Mouse (Mus musculus) gastrocnemius, postnatal 36 days (tissue): ENCODE data around the gene Gm5773. TPM values are rescaled to one million over a fixed set of nuclear protein-coding genes. Genes with fewer than 3 reads are reported as not detected.
"Not testable (repeated sequence)": the region's sequence is repeated elsewhere in the genome, so short reads cannot be mapped to it uniquely, and the experiment has no call there.

Experiments
- DNase-seq, 2 experiments: peaks; one replicate each; pipeline ENCODE4 v3.0.0; 2022
- intact Hi-C: fragments of 180-260 bp; cut with DNase I; formaldehyde crosslinking; loops from one replicate; pipeline ENCODE4 v1.15.1; 2025
- long read RNA-seq, 2 experiments: library from polyadenylated mRNA; stranded (forward); transcript quantifications; one replicate each; pipeline ENCODE4 v2.0.0; 2021
- total RNA-seq, 2 experiments: library from RNA; stranded (reverse); gene quantifications; 2 replicates each; pipeline ENCODE4 v1.2.3; 2021

Gene Gm5773
- total RNA-seq, result not detected
- long read RNA-seq, experiment 1, result 0 reads
- long read RNA-seq, experiment 2, result 0 reads

DNA sequence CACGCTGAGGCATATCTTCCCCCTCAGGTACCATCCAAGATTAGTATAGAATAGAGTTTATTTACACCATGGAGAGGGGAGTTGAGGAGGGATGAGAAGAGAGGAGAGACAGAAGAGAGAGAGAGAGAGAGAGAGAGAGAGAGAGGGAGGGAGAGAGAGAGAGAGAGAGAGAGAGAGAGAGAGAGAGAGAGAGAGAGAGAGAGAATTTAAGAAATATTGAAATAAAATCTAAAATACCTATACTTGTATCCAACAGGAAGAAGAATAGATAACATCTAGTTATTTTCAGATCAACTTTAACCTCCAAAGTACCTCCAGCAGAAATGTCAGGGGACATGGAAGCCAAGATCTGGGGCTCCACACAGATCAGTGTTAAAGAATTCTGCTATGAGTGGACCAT lies at the start of gene Gm5773:
Gene Gm5773 (plus strand): TSS at position 301 of the 400 bp plus-strand sequence.
- DNase-seq, intact Hi-C loops: not testable (repeated sequence)

- DNase-seq, intact Hi-C loops: not testable (repeated sequence)
Observed at GRCm38 (mm10) chr3:93745475-93745874, 27.3 kb upstream of the Gm5773 start.

- DNase-seq, intact Hi-C loops: not testable (repeated sequence)
Observed at GRCm38 (mm10) chr3:93754022-93754421, 18.8 kb upstream of the Gm5773 start.

DNA sequence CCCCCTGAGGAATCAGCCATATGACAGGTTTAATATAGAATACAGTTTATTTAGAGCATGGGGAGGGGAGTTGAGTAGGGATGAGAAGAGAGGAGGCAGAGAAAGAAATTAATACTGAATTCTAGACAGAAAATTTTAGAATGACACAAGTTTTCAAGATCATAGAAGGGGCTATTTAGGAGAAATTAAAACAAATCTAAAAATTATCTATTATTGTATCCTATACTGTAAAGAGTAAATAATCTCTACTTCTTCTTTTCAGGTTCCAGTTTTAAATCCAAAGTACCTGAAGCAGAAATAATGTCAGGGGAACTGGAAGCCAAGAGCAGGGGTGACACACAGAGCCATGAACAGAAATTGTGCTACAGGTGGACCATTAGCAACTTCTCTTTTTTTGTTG lies 23.3 kb downstream of the Gm5773 start, which contains the start of gene Tdpoz4:
Gene Tdpoz4 (plus strand): TSS at position 301 of the 400 bp plus-strand sequence.
- intact Hi-C loops, result not testable (repeated sequence)

DNA sequence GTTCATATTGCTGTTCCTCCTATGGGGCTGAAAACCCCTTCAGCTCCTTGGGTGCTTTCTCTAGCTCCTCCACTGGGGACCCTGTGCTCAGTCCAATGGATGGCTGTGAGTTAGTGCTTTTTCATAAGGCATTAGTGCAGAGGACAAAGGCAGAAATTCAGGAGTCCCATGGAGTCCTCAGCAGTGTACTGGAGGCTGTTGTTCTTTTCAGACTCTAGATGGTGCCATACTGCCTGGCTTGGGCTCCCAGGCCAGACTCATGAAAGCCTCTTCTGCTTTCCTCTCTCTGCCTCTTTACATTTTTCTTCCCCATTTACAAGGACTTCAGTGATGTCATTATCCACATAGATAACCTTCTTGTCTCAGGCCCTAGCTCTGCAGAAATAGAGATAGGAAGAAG lies 40.5 kb downstream of the Gm5773 start:
- intact Hi-C loops, DNase-seq: not testable (repeated sequence)

More for the DNA sequence above, 23.3 kb downstream of the Gm5773 start, which contains the start of gene Tdpoz4:
- not testable (repeated sequence) for DNase-seq

Other genes with a start within 250 kb of the Gm5773 start
- 10 to 100 TPM; 38.8 to 50.5 TPM for gene S100a10, start 217.9 kb upstream of the Gm5773 start, total RNA-seq
- gene Tdpoz2, start 120.3 kb upstream of the Gm5773 start, total RNA-seq, result not detected
- gene Tdpoz1, start 96.7 kb upstream of the Gm5773 start, total RNA-seq, result not detected
- not detected for gene Gm37596, start 79.9 kb upstream of the Gm5773 start, total RNA-seq
- not detected for gene Tdpoz4, start 23.4 kb downstream of the Gm5773 start, total RNA-seq
- not detected for gene Tdpoz3, start 53.0 kb downstream of the Gm5773 start, total RNA-seq
- gene Gm9117, start 170.5 kb downstream of the Gm5773 start, total RNA-seq, result not detected
- gene Tdpoz5, start 188.3 kb downstream of the Gm5773 start, total RNA-seq, result not detected